Mouse (Mus musculus) spleen, adult 2 months (tissue): ENCODE measurements at regions not wholly inside any gene's neighbourhood (a gene's known extent, or its start where the extent isn't known, plus 50 kb on each side); places are given as distances from the start of the nearest gene placed in this dataset.

Source experiments
- DNase-seq, 2 experiments: peaks; one replicate each; pipeline versions ENCODE4 v3.0.0 to v3.0.0-alpha.2; 2012 to 2021; ENCODE audit warnings: low spot score in 2 of 2, low read depth in 1 of 2
- H3K27ac ChIP-seq: fragments of 200-500 bp; 2 replicates; pipeline ENCODE4 v1.5.1; 2012; ENCODE audit warnings: low read length, inconsistent platforms; ENCODE audit not compliant: insufficient read depth
- H3K27me3 ChIP-seq: fragments of 200-500 bp; 2 replicates; pipeline ENCODE4 v1.6.1; 2012; ENCODE audit warnings: mild to moderate bottlenecking, moderate library complexity, low read length, inconsistent platforms; ENCODE audit not compliant: control insufficient read depth, insufficient read depth
- H3K36me3 ChIP-seq: fragments of 200-500 bp; 2 replicates; pipeline ENCODE4 v1.6.1; 2012; ENCODE audit warnings: mild to moderate bottlenecking, low read length, inconsistent platforms; ENCODE audit not compliant: control insufficient read depth, insufficient read depth
- H3K4me1 ChIP-seq: fragments of 200-500 bp; 2 replicates; pipeline ENCODE4 v1.6.1; 2011; ENCODE audit warnings: inconsistent platforms; ENCODE audit not compliant: control insufficient read depth, insufficient read depth, insufficient read length
- H3K4me3 ChIP-seq: fragments of 200-500 bp; 2 replicates; pipeline ENCODE4 v1.5.1; 2011; ENCODE audit warnings: mild to moderate bottlenecking, inconsistent platforms; ENCODE audit not compliant: insufficient read depth, insufficient read length; ENCODE audit errors: extremely low read depth
- CTCF ChIP-seq: fragments of 200-500 bp; IDR thresholded peaks from 2 replicates; pipeline ENCODE4 v1.5.1; 2011; ENCODE audit warnings: mild to moderate bottlenecking, inconsistent platforms; ENCODE audit not compliant: insufficient read depth, insufficient read length, insufficient replicate concordance; ENCODE audit errors: extremely low read depth
- POLR2A ChIP-seq: fragments of 200-500 bp; IDR thresholded peaks from 2 replicates; pipeline ENCODE4 v1.6.1; 2011; ENCODE audit warnings: low read depth, low read length, inconsistent platforms
- WGBS: fragments of 180-500 bp; shearing (Covaris S2); methylation state at CpG from one replicate; pipeline ENCODE4 v1.1.7; 2018; 5-methylcytosine and 5-hydroxymethylcytosine counted together

GRCm38 (mm10) chr13:107846621-107847178 lies 197.5 kb upstream of the Smim15 start:
- Histone ChIP-seq H3K4me3 (no peak overlapping the region), H3K27ac (no peak overlapping the region), H3K27me3 (no peaks in the 10 kb centered on the region), H3K4me1 (peaks cover 6% of the 10 kb centered on the region; the same call in 1 of the 2 replicates), H3K36me3 (no peaks in the 10 kb centered on the region)
- no peak for DNase-seq
- TF ChIP-seq CTCF (no peak), POLR2A (no peak)
- WGBS: 82% methylated on average over 10 of the region's 10 CpGs

- no peak for TF ChIP-seq CTCF
- no peak for TF ChIP-seq POLR2A
- WGBS: 87% methylated on average over 4 of the region's 4 CpGs
- no peak for DNase-seq
- no peak overlapping the region for H3K4me3 ChIP-seq
- H3K36me3 ChIP-seq: no peaks in the 10 kb centered on the region
- H3K27me3 ChIP-seq: no peaks in the 10 kb centered on the region
- H3K27ac ChIP-seq: no peak overlapping the region
- H3K4me1 ChIP-seq: peaks cover 6% of the 10 kb centered on the region; the same call in 1 of the 2 replicates
Measured at GRCm38 (mm10) chr13:107845838-107846237, 198.4 kb upstream of the Smim15 start.

- 58% methylated on average over 4 of the region's 4 CpGs for WGBS
- Histone ChIP-seq H3K27me3 (no peaks in the 10 kb centered on the region), H3K36me3 (no peaks in the 10 kb centered on the region), H3K4me3 (no peak overlapping the region), H3K4me1 (peaks cover 6% of the 10 kb centered on the region; the same call in 1 of the 2 replicates), H3K27ac (no peak overlapping the region)
- no peak for DNase-seq
- TF ChIP-seq POLR2A: no peak
- TF ChIP-seq CTCF: no peak
Measured at GRCm38 (mm10) chr13:107844085-107844484, 200.2 kb upstream of the Smim15 start.

DNA sequence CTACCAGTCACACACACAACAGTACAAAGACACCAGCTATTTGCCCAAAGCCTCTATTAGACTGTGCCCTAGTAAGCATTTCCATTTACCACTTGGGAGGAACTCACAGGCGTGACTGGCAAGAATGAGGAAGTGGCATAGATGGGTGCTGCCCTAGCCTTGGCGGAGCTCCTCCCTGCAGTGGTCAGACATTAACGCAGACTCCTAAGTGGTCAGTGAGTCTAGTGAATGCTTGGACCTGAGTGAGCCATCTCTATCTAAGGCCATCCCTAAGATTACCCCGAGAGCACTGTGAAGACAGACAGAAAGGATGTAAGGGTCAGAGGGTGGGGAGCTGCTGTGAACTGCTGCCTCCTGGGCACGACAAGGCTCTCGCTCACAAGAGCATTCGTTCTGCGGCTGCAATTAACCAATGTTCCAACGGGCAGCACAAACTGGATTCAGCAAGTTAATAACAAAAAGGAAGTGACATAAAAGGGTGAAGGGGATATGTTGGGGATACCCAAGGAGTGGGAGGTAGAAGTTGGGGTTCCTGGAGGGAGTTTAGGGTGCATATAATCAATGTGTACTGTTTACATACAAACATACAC lies 206.0 kb upstream of the Smim15 start:
- peaks cover 7% of the 10 kb centered on the region; the same call in 1 of the 2 replicates for H3K4me1 ChIP-seq
- DNase-seq: peak in 1 of 2 experiments; percentile 39
- no peak overlapping the region for H3K4me3 ChIP-seq
- TF ChIP-seq POLR2A: no peak
- no peak for TF ChIP-seq CTCF
- H3K27ac ChIP-seq: no peak overlapping the region
- no peaks in the 10 kb centered on the region for H3K27me3 ChIP-seq
- WGBS: 50% methylated on average over 9 of the region's 9 CpGs
- no peaks in the 10 kb centered on the region for H3K36me3 ChIP-seq

- Histone ChIP-seq H3K36me3 (no peaks in the 10 kb centered on the region), H3K27me3 (no peaks in the 10 kb centered on the region), H3K4me1 (peaks cover 8% of the 10 kb centered on the region; the same call in 1 of the 2 replicates), H3K4me3 (no peak overlapping the region), H3K27ac (no peak overlapping the region)
- WGBS: 22% methylated on average over 5 of the region's 5 CpGs
- no peak for TF ChIP-seq POLR2A
- TF ChIP-seq CTCF: no peak
- no peak for DNase-seq
Measured at GRCm38 (mm10) chr13:107837206-107837952, 206.9 kb upstream of the Smim15 start.

DNA sequence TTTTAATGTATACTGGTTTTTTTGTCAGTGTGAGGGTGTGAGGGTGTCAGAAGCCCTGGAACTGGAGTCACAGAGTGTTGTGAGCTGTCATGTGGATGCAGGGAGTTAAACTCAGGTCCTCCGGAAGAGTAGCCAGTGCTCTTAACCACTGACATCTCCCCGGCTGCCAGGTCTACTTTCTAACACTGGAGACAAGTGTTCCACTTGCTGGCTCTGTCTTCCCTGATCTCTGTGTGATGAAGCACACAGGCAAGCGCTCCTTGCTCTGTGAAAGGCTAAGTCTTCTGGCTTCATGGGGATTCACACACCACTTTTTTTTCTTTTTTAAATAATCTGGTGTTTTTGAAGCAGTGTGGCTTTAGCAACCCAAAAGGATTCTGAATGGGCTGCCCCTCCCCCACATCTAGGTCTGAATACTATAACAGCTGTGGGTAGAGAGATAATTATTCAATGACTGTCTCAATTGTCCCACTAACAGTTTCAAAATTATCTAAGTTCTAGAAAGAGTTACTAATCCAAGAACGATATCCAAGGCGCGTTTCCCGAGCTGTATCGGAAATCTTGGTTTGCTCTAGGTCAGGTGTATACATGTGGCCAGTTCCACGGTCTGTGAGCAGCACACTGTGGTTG lies 208.4 kb upstream of the Smim15 start:
- Histone ChIP-seq H3K4me3 (no peak overlapping the region), H3K27ac (no peak overlapping the region), H3K36me3 (no peaks in the 10 kb centered on the region), H3K27me3 (no peaks in the 10 kb centered on the region), H3K4me1 (peaks cover 11% of the 10 kb centered on the region; the same call in 1 of the 2 replicates)
- TF ChIP-seq POLR2A: no peak
- 80% methylated on average over 9 of the region's 9 CpGs for WGBS
- DNase-seq: no peak

GRCm38 (mm10) chr13:107831997-107832396 lies 212.2 kb upstream of the Smim15 start:
- Histone ChIP-seq H3K27ac (no peak overlapping the region), H3K27me3 (no peaks in the 10 kb centered on the region), H3K4me1 (peaks cover 7% of the 10 kb centered on the region; the same call in 1 of the 2 replicates), H3K4me3 (no peak overlapping the region), H3K36me3 (no peaks in the 10 kb centered on the region)
- no peak for DNase-seq
- no peak for TF ChIP-seq POLR2A
- TF ChIP-seq CTCF: no peak
- WGBS: 84% methylated on average over 5 of the region's 5 CpGs
